Mouse (Mus musculus): ENCODE measurements around the gene Spred2.

GRCm38 (mm10) chr11:19912661-19913060, 11.5 kb upstream of the Spred2 start:
- TF ChIP-seq POLR2A (IDR thresholded peaks at IDR 0.05; ENCODE audit: borderline replicate concordance, low read depth, low read length) = no peak
- TF ChIP-seq CTCF (IDR thresholded peaks at IDR 0.05; ENCODE audit: low read depth, low read length) = no peak
